Mouse (Mus musculus) stomach, embryonic 14.5 days (tissue): ENCODE measurements around the gene Dnm1. TPM values are rescaled to one million over a fixed set of nuclear protein-coding genes. Genes with fewer than 3 reads are reported as not detected.

Experiments used
- ATAC-seq: fragments of 200-750 bp; cut with Nextera tagmentation; 2 replicates; pipeline ENCODE4 v1.8.0; 2017; ENCODE audit warnings: low read depth, moderate TSS enrichment; ENCODE audit not compliant: insufficient number of reproducible peaks, insufficient read depth, low FRiP score
- H3K27ac ChIP-seq: fragments of 300-500 bp; sonication (generic); 2 replicates; pipeline ENCODE4 v1.5.1; 2014; ENCODE audit warnings: mild to moderate bottlenecking, low read length, moderate library complexity, mixed read lengths
- H3K27me3 ChIP-seq: fragments of 300-500 bp; sonication (generic); 2 replicates; pipeline ENCODE4 v1.6.1; 2014; ENCODE audit warnings: low read length, control low read depth, mixed read lengths; ENCODE audit not compliant: control insufficient read depth, insufficient read depth
- H3K36me3 ChIP-seq: fragments of 300-500 bp; sonication (generic); 2 replicates; pipeline ENCODE4 v1.6.1; 2014; ENCODE audit warnings: mild to moderate bottlenecking, control low read depth, low read length, moderate library complexity, mixed read lengths; ENCODE audit not compliant: control insufficient read depth, insufficient read depth
- H3K4me1 ChIP-seq: fragments of 300-500 bp; sonication (generic); 2 replicates; pipeline ENCODE4 v1.6.1; 2014; ENCODE audit warnings: low read length, control low read depth, mixed read lengths; ENCODE audit not compliant: control insufficient read depth, insufficient read depth
- H3K4me2 ChIP-seq: fragments of 300-500 bp; sonication (generic); replicated peaks from 2 replicates; pipeline ENCODE4 v1.6.1; 2014; ENCODE audit warnings: low read depth, low read length, control low read depth
- H3K4me3 ChIP-seq: fragments of 300-500 bp; sonication (generic); 2 replicates; pipeline ENCODE4 v1.5.1; 2014; ENCODE audit warnings: low read depth, low read length, control low read depth
- H3K9ac ChIP-seq: fragments of 300-500 bp; sonication (generic); replicated peaks from 2 replicates; pipeline ENCODE4 v1.6.1; 2014; ENCODE audit warnings: low read depth, mild to moderate bottlenecking, control low read depth, low read length, moderate library complexity, mixed read lengths
- H3K9me3 ChIP-seq: fragments of 300-500 bp; sonication (generic); 2 replicates; pipeline ENCODE4 v1.6.1; 2016; ENCODE audit warnings: low read depth, low read length, control low read depth; ENCODE audit not compliant: control insufficient read depth
- whole genome bisulfite sequencing: fragments of 180-500 bp; shearing (Covaris S2); extraction: QIAGEN DNeasy Blood & Tissue Kit; methylation state at CpG from one replicate; pipeline ENCODE4 v1.1.7; 2014; 5-methylcytosine and 5-hydroxymethylcytosine counted together
- polyA plus RNA-seq: library from polyadenylated mRNA; unstranded; fragments of >200 nt; fragmentation: Nextera tagmentation; extraction: Ambion mirVana; gene quantifications from 2 replicates; pipeline ENCODE4 v1.2.1, GENCODE M21; 2014

Gene Dnm1
- polyA plus RNA-seq, 1 experiment from 2014 or later, result 22.6 TPM

DNA sequence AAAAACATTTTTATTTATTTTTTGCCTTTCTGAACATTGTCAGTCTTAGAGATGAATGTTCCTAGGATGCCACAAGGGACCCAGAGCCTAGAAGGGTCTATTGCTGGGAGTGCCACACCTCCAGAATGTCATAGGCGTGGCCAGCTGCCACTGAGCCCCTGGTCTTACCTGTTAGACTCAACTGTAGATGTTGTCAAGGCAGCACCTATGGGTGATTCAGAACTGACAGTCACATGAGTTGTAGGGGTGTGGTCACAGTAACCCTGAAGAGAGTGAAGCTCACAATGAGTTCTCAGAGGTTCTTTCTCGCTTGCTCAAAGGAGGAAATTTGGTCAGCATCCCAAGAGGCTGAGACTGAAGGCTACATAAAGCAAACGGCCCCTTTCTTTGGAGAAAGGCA lies 57.9 kb downstream of the Dnm1 start:
- Histone ChIP-seq H3K9ac (no peak overlapping the region), H3K27ac (no peak overlapping the region), H3K9me3 (no peaks in the 10 kb centered on the region), H3K27me3 (no peaks in the 10 kb centered on the region), H3K4me1 (no peaks in the 10 kb centered on the region), H3K4me2 (no peak overlapping the region), H3K4me3 (no peak overlapping the region), H3K36me3 (peaks cover 51% of the 10 kb centered on the region)
- WGBS, result 78% methylated on average over 3 of the region's 3 CpGs
- ATAC-seq, result no peak

DNA sequence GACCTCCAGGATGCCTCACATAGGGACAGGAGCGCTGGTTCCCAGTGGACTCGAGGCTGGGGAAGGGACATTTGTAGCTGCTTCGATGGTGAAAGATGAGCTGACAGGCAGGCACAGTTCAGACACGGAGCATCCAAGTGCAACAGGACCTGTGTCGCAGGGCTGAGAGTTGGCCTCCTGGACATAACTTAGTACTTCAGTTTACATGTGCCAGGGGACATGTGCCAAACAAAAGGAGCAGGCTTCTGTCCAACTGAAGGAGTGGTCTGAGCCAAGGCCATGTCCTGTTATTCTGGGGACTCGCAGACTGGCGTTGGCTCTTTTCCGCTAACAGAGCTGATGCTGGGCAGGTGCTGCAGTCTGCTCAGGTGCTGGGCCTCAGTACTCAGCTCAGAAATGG lies 58.8 kb downstream of the Dnm1 start:
- ATAC-seq, result no peak

DNA sequence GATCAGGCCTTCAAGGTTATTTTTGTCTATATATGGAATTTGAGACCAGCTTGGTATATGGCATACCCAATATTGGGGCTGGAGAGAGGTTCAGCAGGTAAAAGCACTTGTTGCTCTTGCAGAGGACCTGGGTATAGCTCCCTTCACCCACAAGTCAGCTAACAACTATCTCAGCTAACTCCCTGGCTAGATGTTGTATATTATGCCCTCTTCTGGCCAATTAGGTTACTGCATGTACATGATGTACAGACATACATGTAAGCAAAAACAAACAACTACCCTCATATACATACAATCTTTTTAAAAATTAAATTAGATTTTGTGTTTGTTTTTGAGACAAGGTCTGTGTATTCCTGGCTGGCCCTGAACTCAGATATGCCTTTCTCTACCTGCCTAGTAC lies 63.6 kb downstream of the Dnm1 start:
- H3K9ac ChIP-seq, result no peak overlapping the region
- H3K27me3 ChIP-seq, result no peaks in the 10 kb centered on the region
- H3K4me3 ChIP-seq, result peak overlapping the region; percentile 90; the same call in 1 of the 2 replicates
- H3K36me3 ChIP-seq, result peaks cover 23% of the 10 kb centered on the region
- peaks cover 11% of the 10 kb centered on the region; the same call in 1 of the 2 replicates for H3K4me1 ChIP-seq
- ATAC-seq, result no peak
- peak overlapping the region; percentile 78 for H3K4me2 ChIP-seq
- no peak overlapping the region for H3K27ac ChIP-seq
- H3K9me3 ChIP-seq, result no peaks in the 10 kb centered on the region

More for the DNA sequence above, 58.8 kb downstream of the Dnm1 start:
- H3K4me1 ChIP-seq, result 0 out of 2 replicates have a peak, but pooled peaks cover 2% of the 10 kb centered on the region
- no peak overlapping the region for H3K27ac ChIP-seq
- peaks cover 42% of the 10 kb centered on the region for H3K36me3 ChIP-seq
- WGBS, result 86% methylated on average over 8 of the region's 8 CpGs
- H3K9ac ChIP-seq, result no peak overlapping the region
- no peaks in the 10 kb centered on the region for H3K27me3 ChIP-seq
- H3K9me3 ChIP-seq, result no peaks in the 10 kb centered on the region
- H3K4me2 ChIP-seq, result no peak overlapping the region
- no peak overlapping the region for H3K4me3 ChIP-seq

DNA sequence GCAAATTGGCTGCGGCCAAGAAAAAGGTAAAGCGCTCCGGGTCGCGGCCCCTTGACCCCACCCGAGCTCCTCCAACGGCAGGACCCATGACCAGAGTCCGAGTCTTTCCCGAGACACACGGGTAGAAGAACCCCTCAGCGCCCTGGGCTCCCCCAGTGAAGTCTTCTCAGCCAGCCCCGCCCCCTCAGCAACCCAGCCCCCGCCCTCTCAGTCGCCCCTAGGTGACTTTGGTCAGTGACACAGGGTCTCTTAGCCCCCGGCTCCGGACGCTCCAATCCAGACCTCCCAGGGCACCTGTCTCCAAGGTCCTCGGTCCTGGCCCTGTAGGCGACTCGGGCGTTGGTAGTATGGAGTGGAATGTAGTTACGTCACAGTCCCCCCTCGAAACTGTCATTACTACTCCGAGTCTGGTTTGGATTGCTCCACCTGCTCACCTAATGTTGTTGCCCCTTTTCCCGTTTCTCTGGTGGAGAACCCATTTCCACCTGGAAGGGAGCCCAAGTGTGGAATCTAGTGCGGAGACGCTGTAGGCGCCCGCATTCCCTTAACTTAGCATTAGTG lies 64.7 kb downstream of the Dnm1 start:
- ATAC-seq, result peak; percentile 42; the same call in 1 of the 2 replicates
- WGBS, result 2% methylated on average over 29 of the region's 29 CpGs
- peak overlapping the region; percentile 90 for H3K4me3 ChIP-seq
- peak overlapping the region; percentile 78 for H3K4me2 ChIP-seq
- H3K9ac ChIP-seq, result peak overlapping the region; percentile 83
- H3K36me3 ChIP-seq, result peaks cover 26% of the 10 kb centered on the region
- no peaks in the 10 kb centered on the region for H3K9me3 ChIP-seq
- H3K27ac ChIP-seq, result peak overlapping the region; percentile 35; the same call in 1 of the 2 replicates
- H3K4me1 ChIP-seq, result peaks cover 11% of the 10 kb centered on the region; the same call in 1 of the 2 replicates
- no peaks in the 10 kb centered on the region for H3K27me3 ChIP-seq

DNA sequence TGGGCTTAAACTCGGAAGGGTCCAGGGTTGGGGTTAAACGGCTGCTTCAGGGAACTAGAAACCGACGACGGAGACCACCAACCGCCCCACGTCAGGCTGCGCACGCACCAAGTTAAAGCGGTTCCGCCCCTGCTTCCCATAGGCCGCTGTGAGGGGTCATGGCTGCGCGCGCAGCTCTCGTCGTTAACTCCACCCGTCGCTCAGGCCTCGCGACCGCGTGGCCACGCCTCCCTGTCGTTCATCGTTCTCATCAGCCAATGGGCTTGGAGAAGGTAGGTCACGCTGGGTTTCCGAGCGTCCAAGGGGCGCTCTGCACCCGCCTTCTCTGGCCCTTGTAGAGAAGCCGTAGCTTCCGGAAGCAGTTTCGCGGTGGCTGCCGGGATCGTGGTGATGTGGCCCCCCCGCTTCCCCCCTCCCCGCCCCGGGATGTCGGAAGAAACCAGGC lies 65.2 kb downstream of the Dnm1 start, which contains the start of gene Swi5:
TSS of gene Swi5 (minus strand) at position 153 of the 445 bp plus-strand sequence.
- WGBS, result under 1% methylated on average over 41 of the region's 41 CpGs
- peak within 1 kb of the TSS; percentile 90 for H3K4me3 ChIP-seq
- H3K9me3 ChIP-seq, result no peaks in the 10 kb centered on the region
- H3K4me2 ChIP-seq, result peak within 1 kb of the TSS; percentile 78
- no peaks in the 10 kb centered on the region for H3K27me3 ChIP-seq
- H3K27ac ChIP-seq, result peak within 1 kb of the TSS; percentile 45; the same call in 1 of the 2 replicates
- peak within 1 kb of the TSS; percentile 83 for H3K9ac ChIP-seq
- ATAC-seq, result peak; percentile 99
- peaks cover 11% of the 10 kb centered on the region; the same call in 1 of the 2 replicates for H3K4me1 ChIP-seq
- H3K36me3 ChIP-seq, result peaks cover 23% of the 10 kb centered on the region

DNA sequence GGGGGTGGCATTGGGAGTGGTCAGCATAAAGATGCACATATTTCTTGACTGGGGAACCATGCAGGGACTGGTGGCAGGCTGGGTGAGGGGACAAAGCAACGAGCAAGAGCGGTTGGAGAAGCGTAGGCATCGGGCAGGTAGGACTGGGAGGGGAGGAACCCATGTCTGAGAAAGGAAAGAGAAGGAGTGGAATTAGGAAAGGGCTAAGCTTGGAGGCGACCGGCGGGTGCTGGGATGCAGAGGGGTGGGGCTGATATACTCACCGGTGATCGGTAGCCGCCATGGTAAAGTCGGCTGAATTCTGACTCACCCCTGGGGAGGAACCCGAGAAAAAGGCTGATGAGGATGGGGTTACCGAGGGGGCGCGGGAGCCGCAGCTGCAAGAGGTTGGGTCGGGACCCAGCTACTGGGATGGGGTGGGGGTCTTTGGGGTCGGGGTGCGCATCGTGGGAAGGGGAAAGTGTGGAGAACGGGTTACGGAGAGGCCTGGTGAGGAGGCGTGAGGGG lies 65.8 kb downstream of the Dnm1 start, which contains the start of gene Golga2:
TSS of gene Golga2 (plus strand) at position 51 of the 507 bp plus-strand sequence.
- no peaks in the 10 kb centered on the region for H3K9me3 ChIP-seq
- H3K27me3 ChIP-seq, result no peaks in the 10 kb centered on the region
- 1% methylated on average over 23 of the region's 23 CpGs for WGBS
- H3K4me2 ChIP-seq, result peak within 1 kb of the TSS; percentile 76
- peak within 1 kb of the TSS; percentile 83 for H3K9ac ChIP-seq
- H3K4me3 ChIP-seq, result peak within 1 kb of the TSS; percentile 90
- H3K36me3 ChIP-seq, result peaks cover 20% of the 10 kb centered on the region
- peak; percentile 15; the same call in 1 of the 2 replicates for ATAC-seq
- peak within 1 kb of the TSS; percentile 45; the same call in 1 of the 2 replicates for H3K27ac ChIP-seq
- peaks cover 11% of the 10 kb centered on the region; the same call in 1 of the 2 replicates for H3K4me1 ChIP-seq

DNA sequence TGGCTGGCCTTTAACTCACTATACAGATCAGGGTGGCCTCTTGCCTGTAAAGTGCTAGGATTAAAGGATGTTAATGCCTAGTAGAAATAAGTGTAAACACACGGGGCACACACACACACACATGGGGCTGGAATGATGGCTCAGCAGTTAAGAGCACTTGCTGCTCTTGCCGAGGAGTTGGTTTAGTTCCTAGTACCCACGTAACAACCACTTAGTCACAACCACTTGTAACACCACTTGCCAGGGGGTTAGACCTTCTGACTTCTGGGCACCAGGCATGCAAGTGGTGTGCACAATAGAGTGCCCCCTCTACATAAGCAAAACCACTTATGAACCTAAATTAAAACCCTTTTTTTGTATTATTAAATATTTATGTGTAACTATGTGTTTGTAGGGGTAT lies 69.2 kb downstream of the Dnm1 start:
- Histone ChIP-seq H3K9me3 (no peaks in the 10 kb centered on the region), H3K4me2 (no peak overlapping the region), H3K36me3 (peaks cover 50% of the 10 kb centered on the region), H3K4me3 (no peak overlapping the region), H3K9ac (no peak overlapping the region), H3K27ac (no peak overlapping the region), H3K27me3 (no peaks in the 10 kb centered on the region), H3K4me1 (peaks cover 6% of the 10 kb centered on the region; the same call in 1 of the 2 replicates)
- 74% methylated on average over 3 of the region's 3 CpGs for WGBS
- no peak for ATAC-seq

DNA sequence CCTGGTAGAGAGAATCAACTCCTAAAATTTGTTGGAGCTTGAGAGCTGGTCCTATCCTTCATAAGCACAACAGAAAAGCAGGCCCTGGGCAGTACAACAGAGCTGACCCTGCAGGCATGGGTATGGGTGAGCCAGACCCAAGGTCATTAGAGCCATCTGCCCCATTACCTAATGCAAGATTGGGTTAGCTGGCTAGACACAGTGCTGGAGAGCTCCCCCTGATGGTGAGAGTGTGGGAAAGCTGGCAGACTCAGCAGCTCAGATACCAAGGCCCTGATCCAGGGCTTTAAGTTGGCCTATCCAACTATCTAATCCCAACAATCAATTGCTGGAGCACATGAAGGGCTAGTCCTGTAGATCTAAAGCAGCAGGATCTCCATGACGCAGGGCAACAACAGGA lies 70.4 kb downstream of the Dnm1 start:
- no peak overlapping the region for H3K4me2 ChIP-seq
- peaks cover 62% of the 10 kb centered on the region for H3K36me3 ChIP-seq
- H3K4me1 ChIP-seq, result peaks cover 4% of the 10 kb centered on the region; the same call in 1 of the 2 replicates
- H3K27ac ChIP-seq, result no peak overlapping the region
- ATAC-seq, result no peak
- H3K9ac ChIP-seq, result no peak overlapping the region
- 87% methylated on average over 1 of the region's 1 CpGs for WGBS
- H3K4me3 ChIP-seq, result no peak overlapping the region
- H3K27me3 ChIP-seq, result no peaks in the 10 kb centered on the region
- no peaks in the 10 kb centered on the region for H3K9me3 ChIP-seq
